Mouse (Mus musculus) small intestine, adult 2 months (tissue): ENCODE results near the gene Lrrc41. TPM values are rescaled to one million over a fixed set of nuclear protein-coding genes. Genes with fewer than 3 reads are reported as not detected.

Experiments used
- H3K27ac ChIP-seq: fragments of 200-500 bp; 2 replicates; pipeline ENCODE4 v1.5.1; 2012; ENCODE audit warnings: low read depth, low read length, control low read depth, inconsistent platforms; ENCODE audit not compliant: insufficient read depth
- H3K27me3 ChIP-seq: fragments of 200-500 bp; 2 replicates; pipeline ENCODE4 v1.6.1; 2012; ENCODE audit warnings: mild to moderate bottlenecking, moderate library complexity, low read length, inconsistent platforms; ENCODE audit not compliant: control insufficient read depth, insufficient read depth
- H3K36me3 ChIP-seq: fragments of 200-500 bp; 2 replicates; pipeline ENCODE4 v1.6.1; 2012; ENCODE audit warnings: mild to moderate bottlenecking, low read length, control low read depth, inconsistent platforms; ENCODE audit not compliant: control insufficient read depth, insufficient read depth
- H3K4me1 ChIP-seq: fragments of 200-500 bp; 2 replicates; pipeline ENCODE4 v1.6.1; 2012; ENCODE audit warnings: low read length, inconsistent platforms, mixed read lengths; ENCODE audit not compliant: control insufficient read depth, insufficient read depth, insufficient read length
- H3K4me3 ChIP-seq: fragments of 200-500 bp; 2 replicates; pipeline ENCODE4 v1.5.1; 2012; ENCODE audit warnings: low read depth, mild to moderate bottlenecking, control low read depth, inconsistent platforms, low read length, moderate library complexity
- CTCF ChIP-seq: fragments of 200-500 bp; IDR thresholded peaks from 2 replicates; pipeline ENCODE4 v1.5.1; 2012; ENCODE audit warnings: low read depth, mild to moderate bottlenecking, control low read depth, inconsistent platforms, low read length, moderate library complexity, mixed read lengths; ENCODE audit not compliant: insufficient replicate concordance, insufficient read length; ENCODE audit errors: extremely low read depth
- POLR2A ChIP-seq: fragments of 200-500 bp; IDR thresholded peaks from 2 replicates; pipeline ENCODE4 v1.6.1; 2012; ENCODE audit warnings: low read depth, mild to moderate bottlenecking, control low read depth, inconsistent platforms, low read length, moderate library complexity
- WGBS: fragments of 180-500 bp; shearing (Covaris S2); methylation state at CpG from one replicate; pipeline ENCODE4 v1.1.7; 2018; 5-methylcytosine and 5-hydroxymethylcytosine counted together
- polyA plus RNA-seq: library from polyadenylated mRNA; depleted of rRNA; stranded (reverse); fragments of >200 nt; gene quantifications from 2 replicates; pipeline ENCODE4 v1.2.3, GENCODE M21; 2012

The Lrrc41 gene
- polyA plus RNA-seq, 1 experiment = 64.7 TPM

DNA sequence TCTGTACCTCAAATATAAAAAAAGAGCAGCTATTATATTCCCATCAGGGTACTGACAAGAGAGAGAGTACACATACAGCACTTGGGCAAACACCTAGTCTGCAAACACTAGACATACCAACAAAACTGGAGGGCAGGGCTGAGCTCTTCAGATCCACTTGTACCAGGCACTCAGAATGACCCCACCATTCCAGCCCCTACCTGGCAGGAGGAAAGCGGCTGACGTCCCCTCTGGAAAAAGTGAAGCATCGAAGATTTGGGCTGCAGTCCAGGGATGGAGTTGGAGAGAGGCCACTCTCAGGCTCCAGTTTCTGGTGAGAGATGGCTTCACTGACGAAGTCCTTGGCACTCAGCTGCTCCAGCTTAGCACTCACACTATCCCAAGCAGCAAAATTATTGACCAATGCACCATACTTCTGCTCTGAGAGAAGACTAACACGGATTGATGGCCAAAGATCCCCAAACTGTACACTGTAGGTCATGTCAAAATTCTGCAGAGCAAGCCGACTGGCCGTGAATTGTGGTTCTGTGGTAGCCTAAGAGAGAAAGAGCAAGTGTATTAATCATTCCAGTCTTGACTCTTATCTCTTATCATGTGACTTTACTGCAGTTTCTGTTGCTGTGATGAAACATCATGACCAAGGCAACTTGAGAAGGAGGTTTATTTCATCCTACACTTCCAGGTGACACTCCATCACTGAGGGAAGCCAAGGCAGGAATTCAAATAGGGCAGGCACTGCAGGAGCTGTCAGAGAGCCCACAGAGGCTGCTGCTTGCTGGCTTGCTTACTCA, 26.7 kb upstream of the Lrrc41 start:
- no peaks in the 10 kb centered on the region for H3K27me3 ChIP-seq
- no peak for TF ChIP-seq POLR2A
- no peak for TF ChIP-seq CTCF
- H3K4me3 ChIP-seq = no peak overlapping the region
- peaks cover 5% of the 10 kb centered on the region; the same call in 1 of the 2 replicates for H3K4me1 ChIP-seq
- peaks cover 17% of the 10 kb centered on the region for H3K36me3 ChIP-seq
- WGBS = 70% methylated on average over 7 of the region's 7 CpGs
- no peak overlapping the region for H3K27ac ChIP-seq

GRCm38 (mm10) chr4:116049211-116049610, 25.9 kb upstream of the Lrrc41 start:
- peaks cover 11% of the 10 kb centered on the region for H3K36me3 ChIP-seq
- H3K4me1 ChIP-seq = peaks cover 5% of the 10 kb centered on the region; the same call in 1 of the 2 replicates
- H3K4me3 ChIP-seq = no peak overlapping the region
- H3K27me3 ChIP-seq = no peaks in the 10 kb centered on the region
- H3K27ac ChIP-seq = no peak overlapping the region
- TF ChIP-seq CTCF (no peak), POLR2A (no peak)
- 65% methylated on average over 3 of the region's 3 CpGs for WGBS

GRCm38 (mm10) chr4:116052526-116053293, 22.4 kb upstream of the Lrrc41 start:
- Histone ChIP-seq H3K27me3 (no peaks in the 10 kb centered on the region), H3K36me3 (peaks cover under 1% of the 10 kb centered on the region; the same call in 1 of the 2 replicates), H3K27ac (peak overlapping the region; percentile 94), H3K4me1 (peaks cover 5% of the 10 kb centered on the region; the same call in 1 of the 2 replicates), H3K4me3 (peak overlapping the region; percentile 68)
- 6% methylated on average over 22 of the region's 22 CpGs for WGBS
- TF ChIP-seq CTCF (peak; percentile 35; the same call in 1 of the 2 replicates), POLR2A (no peak)

GRCm38 (mm10) chr4:116053399-116053961, 21.6 kb upstream of the Lrrc41 start, which contains the start of gene Nsun4:
TSS of gene Nsun4 (minus strand) at chr4:116053876.
- peak within 1 kb of the TSS; percentile 94 for H3K27ac ChIP-seq
- no peaks in the 10 kb centered on the region for H3K36me3 ChIP-seq
- TF ChIP-seq CTCF (no peak), POLR2A (peak; percentile 48)
- peaks cover 2% of the 10 kb centered on the region; the same call in 1 of the 2 replicates for H3K4me1 ChIP-seq
- under 1% methylated on average over 35 of the region's 35 CpGs for WGBS
- no peaks in the 10 kb centered on the region for H3K27me3 ChIP-seq
- peak within 1 kb of the TSS; percentile 68 for H3K4me3 ChIP-seq

GRCm38 (mm10) chr4:116057559-116057958, 17.5 kb upstream of the Lrrc41 start:
- Histone ChIP-seq H3K27ac (no peak overlapping the region), H3K36me3 (no peaks in the 10 kb centered on the region), H3K4me3 (no peak overlapping the region), H3K27me3 (no peaks in the 10 kb centered on the region), H3K4me1 (no peaks in the 10 kb centered on the region; the same call in 1 of the 2 replicates)
- TF ChIP-seq POLR2A (no peak), CTCF (no peak)
- WGBS = 10% methylated on average over 1 of the region's 1 CpGs

GRCm38 (mm10) chr4:116059012-116059726, 15.9 kb upstream of the Lrrc41 start:
- TF ChIP-seq POLR2A (no peak), CTCF (no peak)
- Histone ChIP-seq H3K27me3 (no peaks in the 10 kb centered on the region), H3K4me1 (no peaks in the 10 kb centered on the region), H3K36me3 (no peaks in the 10 kb centered on the region; the same call in 1 of the 2 replicates), H3K27ac (no peak overlapping the region), H3K4me3 (no peak overlapping the region)
- WGBS = 73% methylated on average over 5 of the region's 5 CpGs
